Mouse (Mus musculus): ENCODE measurements around the gene Txndc11.
A peak's percentile ranks its signal among the peaks of the same experiment; 100 is the strongest.

Txndc11 gene

DNA sequence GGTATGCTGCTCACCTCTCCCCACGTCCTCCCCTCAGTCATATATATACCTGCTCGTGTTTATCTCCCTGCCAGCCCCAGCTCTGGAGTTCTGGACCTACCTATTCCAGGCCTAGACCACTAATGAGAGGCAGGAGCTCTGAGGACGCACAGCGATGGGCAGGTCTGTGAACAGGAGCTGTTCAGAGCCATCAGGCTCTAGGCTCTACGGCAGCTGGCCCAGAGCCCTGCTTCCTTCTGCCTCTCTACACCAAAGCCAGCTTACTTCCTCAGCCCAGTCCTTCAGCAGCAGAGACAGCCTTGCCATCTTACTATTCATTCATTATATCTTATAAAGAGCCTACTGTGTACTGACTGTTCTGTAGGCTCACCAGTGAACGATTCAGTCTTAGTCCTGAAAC is 69.7 kb downstream of the Txndc11 start:
- DNase-seq (ENCODE audit: low spot score) = no peak

DNA sequence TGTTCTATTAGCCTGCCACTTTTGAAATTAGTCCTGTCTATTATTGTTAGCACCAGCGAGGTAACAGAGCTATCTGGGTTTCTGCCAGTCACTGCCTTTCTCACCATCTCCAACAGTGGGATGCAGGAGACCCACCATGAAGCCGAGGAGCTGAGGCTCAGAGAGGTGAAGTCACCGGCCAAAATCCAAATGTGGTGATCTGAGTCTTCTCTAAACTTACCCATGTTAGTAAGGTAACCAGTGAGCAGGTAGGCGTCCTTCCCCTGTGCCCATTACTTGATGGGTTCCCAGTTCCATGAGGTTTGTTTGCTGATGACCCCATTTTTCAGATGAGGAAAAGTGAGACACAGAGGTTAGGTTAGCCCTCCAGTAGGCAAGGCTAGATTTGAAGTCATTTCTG is 70.1 kb downstream of the Txndc11 start:
- no peak for DNase-seq (ENCODE audit: low spot score)

DNA sequence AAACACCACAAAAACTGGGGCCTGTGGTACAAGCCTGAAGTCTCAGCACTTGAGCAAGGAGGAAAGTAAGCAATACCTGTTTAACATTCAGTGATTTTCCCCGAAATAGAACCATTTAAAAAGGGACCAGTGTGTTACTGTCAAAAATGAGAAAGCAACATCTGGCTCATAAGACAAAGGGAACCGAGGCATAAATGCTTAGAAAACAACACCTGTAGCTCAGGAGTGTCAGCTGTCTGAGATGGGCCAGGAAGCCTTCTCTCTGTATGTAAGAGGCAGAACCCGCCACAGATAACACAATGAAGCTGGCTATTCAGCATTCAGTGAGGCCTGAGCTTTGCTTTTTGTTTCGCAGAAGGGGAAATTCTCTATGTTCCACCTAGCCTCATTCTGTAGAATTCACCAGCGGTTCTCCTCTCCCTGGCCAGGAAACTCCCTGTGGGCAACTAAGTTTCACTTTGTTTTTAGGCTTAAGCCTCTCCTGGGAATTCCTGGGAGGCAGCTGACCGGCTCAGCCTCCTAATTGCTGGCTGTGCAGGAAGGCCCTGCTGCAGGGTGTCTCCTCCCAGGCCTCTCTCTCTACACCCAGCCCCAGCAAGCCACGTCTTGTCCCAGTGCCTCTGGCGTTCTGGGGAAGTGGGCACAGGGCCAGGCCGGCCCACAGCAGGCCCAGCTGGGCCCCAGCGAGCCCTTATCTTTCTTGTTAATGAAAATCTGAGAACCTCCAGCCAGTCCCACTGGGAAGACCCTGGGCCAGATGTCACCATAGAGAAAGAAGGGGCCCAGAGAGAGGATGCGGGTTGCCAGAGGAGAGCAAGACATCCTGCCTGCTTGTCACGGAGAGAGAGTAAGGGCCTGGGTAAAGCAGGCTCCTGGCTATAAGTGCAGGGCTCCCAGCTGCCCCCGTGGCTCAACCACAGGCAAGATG is 71.4 kb downstream of the Txndc11 start:
- no peak for DNase-seq (ENCODE audit: low spot score)

DNA sequence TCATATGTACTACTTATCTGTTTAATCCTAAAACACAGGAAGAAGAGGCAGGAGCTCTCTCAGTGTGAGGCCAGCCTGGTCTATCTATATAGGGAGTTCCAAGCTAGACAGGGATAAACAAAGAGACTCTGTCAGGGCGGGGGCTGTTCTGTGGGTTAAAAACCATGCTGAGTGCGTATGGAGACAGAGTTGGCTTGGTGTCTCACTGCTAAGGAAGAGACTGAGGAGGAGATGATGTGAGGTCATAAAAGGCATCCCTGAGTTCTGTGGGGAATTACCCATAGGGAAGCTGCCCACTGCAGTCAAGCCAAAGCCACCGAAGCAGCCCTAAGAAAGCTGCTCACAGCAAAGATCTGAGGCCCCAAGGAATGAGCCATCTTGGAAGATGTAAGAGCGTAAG is 73.8 kb downstream of the Txndc11 start, which contains the start of gene Snn:
Gene Snn (plus strand): TSS at position 301 of the 400 bp plus-strand sequence.
- no peak for DNase-seq (ENCODE audit: low spot score)

DNA sequence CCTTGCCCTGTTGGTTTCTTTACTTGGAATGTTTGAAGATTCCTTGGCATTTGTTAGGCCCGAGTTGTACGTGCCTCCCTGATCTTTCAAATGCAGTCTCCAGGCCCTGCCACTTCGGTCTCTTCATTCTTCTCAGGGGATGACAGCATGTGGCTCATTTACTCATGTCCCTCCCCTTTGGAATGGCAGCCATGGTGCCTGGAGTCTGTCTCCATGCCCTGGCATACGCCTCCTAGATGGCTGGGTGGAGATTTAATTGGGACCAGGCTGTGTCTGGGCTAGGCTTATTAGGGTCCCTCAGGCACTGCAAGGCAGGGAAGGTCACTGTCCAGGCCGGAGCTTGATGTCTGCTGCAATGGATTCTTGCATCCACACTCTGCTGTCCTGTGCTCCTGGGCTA is 78.5 kb downstream of the Txndc11 start:
- no peak for DNase-seq (ENCODE audit: low spot score)

DNA sequence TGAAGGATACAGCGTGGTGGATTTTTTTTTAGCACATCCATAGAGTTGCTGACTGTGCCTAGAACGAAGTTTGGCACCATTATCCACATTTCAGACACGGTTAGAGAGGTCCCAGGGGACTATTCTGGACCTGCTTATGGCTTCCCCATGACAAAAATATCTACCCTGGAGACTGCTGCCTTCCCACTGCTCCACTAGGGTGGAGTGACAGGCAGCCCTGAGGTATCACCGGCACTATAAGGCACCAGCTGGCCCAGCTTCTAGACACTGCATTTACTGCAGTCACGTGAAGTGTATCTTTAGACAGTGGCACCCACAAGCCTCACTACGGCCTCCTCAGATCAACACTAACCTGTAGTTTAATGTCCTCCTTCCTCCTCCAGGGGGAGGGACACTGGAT is 79.6 kb downstream of the Txndc11 start:
- no peak for DNase-seq (ENCODE audit: low spot score)

DNA sequence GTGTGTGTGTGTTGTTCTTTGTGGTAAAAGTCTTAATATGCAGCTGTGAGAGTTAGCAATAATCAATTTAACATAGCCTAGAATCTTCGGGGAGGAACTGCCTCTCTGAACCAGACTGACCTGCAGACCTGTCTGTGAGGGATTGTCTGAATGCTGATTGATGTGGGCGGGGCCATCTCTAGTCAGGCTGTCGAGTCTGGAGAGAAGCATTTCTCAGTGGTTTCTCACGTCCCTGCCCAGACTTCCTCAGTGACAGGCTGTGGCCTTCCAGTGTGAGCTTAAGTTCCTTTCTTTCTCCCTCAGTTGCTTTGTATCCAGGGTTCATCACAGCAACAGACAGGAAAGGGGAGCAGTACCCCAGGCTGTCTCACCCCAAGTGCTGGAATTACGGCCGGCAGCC is 80.0 kb downstream of the Txndc11 start:
- no peak for DNase-seq (ENCODE audit: low spot score)

DNA sequence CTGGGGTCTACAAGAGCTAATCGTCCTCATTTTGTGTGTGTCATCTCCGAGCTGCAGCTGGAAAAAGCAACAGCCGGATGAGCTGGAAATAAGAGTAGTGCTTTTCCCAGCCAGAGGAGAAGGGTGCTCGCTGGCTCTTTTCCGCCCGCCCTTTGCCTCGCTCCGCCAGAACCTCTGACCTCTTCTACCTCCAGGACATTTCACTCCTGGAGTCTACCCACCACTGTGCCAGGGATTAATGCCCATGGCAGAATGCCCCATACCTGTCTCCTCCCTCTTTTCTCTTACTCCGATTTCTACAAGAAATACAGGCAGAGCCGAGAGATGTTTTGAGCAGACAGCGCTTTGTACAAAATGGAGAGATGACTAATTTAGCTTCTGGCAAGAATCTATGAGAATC is 83.3 kb downstream of the Txndc11 start:
- DNase-seq (ENCODE audit: low spot score) = no peak

DNA sequence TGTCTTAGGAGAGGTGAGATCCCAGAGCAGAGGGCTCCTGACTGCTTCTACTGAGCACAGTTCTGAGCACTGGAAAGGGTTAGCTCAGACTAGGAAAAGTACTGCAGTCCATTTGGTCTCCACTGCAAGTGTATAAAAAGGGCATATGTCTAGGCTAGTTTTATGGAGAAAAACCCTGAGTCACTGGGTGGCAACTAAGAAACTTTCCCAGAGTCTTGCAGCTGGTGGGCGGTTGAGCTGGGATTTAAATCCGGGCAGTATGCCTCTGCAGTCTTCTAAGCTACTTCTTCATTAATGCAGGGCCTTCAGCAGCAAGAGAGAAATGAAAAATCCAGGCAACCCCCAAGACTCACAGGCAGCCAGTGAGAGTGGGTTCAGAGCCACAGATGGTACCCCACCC is 84.2 kb downstream of the Txndc11 start:
- DNase-seq (ENCODE audit: low spot score) = no peak

DNA sequence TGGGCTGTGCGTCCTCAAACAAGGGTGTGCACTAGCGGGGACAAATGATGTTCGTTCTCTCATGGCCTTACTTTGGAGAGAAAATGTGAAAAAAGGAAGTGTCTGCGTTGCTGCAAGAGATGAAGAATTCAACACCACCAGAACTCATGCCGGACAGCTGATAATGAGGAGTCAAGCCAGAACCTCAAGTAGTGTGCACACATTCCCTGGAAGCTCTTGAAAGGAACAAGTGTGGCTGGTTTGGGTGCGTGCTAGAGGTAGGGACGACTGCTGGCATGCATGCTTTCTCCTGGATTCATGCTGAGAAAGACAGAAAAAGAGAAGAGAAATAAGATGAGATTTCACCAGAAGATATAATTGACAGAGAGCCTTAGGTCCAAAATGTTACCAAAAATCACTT is 87.3 kb downstream of the Txndc11 start:
- DNase-seq (ENCODE audit: low spot score) = no peak

DNA sequence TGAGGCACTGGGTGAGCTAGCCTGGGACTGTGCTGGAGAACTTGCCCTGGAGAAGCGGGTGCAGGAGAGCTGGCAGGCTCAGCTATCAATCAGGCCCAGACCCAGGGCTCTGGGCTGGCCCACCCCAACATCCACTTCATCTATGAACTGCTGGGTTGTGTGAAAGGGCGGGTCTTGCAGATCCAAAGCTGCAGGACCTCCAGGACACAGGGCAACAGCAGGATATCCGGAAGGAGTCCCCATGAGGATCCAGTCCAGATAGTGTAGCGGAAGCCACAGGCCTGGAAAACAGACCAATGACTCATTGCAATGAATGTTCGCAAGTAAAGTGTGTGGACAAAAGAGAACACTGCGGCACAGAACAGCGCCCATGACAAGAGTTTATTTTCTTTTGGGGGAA is 88.0 kb downstream of the Txndc11 start:
- DNase-seq (ENCODE audit: low spot score) = no peak

DNA sequence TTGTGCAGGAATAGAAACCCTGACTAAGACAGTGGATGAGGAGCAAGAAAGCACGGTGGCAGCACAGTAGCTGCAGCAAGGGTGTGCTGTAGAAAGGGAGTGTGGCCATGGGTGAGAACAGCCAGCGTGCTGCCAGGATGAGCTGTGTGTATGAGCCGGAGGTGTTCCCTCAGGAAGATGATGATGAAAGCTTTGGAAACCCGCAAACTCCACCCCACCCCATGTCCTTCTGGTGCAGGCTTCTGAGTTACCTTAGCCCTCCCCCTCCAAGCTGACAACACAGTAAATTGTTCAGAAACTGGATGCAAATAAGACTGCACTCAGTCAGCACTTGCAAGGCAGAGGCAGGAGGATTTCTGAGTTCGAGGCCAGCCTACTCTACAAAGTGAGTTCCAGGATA is 91.2 kb downstream of the Txndc11 start:
- DNase-seq (ENCODE audit: low spot score) = no peak

DNA sequence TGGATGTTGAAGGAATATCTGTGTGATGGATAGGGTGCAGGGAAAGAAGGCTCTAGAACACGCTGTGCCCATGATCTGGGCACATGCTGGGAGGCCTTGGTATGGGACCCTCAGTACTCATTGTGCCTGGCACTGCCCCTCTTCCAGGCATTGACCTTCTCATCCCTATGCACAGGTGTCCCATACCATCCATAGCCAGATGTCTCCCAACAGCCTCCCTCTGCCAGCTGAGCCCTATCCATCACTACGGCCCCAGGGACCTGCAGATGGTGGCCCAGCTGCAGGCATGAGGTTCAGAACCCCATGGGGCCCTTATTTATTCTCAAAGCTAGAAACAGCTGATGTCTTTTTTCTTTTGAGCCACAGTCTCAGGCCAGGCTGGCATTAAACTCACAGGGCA is 93.8 kb downstream of the Txndc11 start:
- DNase-seq (ENCODE audit: low spot score) = no peak

DNA sequence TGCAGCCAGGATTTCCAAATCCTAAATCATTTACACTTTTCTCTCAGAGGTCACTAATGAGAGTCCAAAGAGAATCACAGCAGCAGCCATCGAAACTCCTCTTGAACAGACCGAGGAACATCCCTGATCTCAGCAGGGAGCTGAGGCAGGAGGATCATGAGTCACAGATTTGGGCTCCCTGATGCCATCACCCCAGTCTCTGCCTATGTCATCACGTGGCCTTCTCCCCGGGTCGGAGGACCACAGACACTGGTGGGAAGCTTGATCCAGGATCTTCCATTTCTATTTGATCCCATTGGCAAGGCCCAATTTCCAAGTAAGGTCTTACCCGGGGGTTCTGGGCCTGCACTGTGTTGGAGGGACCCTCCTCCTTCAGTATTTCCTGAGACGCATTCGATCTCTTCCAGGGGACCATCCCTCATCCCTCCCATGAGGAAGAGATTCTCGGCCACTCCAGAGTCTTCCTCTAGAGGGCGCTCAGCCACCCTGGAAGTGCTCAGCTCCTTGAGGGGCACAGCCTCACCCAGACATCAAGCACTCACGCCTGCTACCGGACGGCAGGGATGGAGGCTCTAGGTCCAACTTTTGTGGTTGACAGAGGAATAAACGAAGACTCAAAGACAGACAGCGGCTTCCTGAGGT is 98.5 kb downstream of the Txndc11 start:
- peak; percentile 47 for DNase-seq (ENCODE audit: low spot score)

DNA sequence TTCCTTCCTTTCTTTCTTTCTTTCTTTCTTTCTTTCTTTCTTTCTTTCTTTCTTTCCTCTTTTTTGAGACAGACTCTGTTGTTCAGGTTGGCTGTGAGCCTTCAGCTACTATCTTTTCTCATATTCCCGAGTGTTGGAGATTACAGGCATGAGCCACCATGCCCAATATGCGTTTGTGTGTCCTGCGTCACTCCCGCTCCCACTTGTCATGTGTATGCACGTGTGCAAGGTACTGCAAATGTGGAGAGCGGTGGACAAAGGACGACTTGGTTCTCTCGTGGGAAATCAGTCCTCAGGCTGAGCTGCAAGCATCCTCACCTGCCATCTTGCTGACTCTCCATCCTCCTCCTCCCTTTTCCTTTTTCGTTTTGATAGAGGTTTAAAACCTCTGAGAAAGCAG is 99.2 kb downstream of the Txndc11 start:
- no peak for DNase-seq (ENCODE audit: low spot score)

DNA sequence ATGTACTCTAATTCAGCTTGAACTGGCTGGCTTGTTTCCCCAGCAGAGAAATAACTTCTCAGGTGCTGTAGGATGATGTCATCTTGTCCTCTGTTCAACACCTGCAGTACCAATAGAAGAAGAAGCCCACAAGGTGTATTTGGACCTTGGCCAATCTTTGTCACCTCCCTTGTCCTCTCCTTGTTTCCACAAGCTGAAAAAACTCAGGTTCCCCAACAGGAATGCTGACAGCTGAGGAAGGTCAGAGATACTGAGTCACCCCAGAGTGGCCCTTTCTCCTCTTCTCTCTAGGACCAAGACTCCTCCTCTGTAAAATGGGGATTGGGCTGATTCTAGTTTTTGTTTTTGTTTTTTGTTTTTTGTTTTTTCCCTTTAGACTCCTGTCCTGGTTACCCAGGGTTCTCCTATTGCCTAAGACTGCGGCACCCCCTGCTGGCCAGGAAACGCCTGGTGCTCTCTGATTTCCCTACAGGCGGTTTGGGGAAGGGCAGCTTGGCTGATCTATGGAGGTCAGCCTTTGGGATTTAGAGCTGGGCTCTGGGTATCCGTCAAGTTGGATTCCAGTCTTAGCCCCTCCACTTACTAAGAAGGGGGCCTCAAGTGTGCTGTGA is 100.2 kb downstream of the Txndc11 start:
- DNase-seq (ENCODE audit: low spot score) = peak; percentile 79

DNA sequence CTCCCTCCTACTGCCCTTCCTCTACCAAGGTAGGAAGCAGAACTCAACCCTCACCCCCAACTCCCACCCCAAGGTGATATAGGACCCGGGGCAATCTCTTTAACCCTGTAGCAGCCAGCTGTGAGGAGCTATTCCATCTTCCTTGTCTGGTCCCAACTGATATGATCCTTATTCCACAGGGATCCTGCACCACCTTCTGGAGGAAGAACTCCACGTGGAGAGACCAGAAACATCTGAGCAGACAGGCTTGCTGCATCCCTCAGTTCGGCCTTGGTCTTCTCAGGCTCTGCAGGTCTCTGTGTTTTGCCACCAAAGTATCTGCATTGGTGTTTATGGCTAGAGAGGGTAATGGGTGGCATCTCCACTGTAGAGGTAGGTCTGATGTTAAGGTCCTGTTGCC is 103.1 kb downstream of the Txndc11 start:
- DNase-seq (ENCODE audit: low spot score) = no peak

DNA sequence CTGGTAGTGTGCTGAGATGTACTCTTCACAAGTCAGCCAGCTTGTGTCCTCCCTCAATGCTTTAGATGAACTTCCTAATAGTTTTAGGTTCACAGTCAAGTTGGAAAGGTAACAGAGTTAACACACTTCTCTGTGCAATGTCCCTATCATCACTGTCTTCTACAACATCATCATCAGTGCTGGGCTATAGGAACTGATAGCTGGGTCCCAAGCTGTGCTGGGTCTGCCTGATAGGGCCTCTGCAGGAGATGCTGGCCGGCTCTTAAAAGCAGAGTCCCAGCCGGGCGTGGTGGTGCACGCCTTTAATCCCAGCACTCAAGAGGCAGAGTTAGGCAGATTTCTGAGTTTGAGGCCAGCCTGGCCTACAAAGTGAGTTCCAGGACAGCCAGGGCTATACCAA is 103.6 kb downstream of the Txndc11 start:
- DNase-seq (ENCODE audit: low spot score) = no peak

DNA sequence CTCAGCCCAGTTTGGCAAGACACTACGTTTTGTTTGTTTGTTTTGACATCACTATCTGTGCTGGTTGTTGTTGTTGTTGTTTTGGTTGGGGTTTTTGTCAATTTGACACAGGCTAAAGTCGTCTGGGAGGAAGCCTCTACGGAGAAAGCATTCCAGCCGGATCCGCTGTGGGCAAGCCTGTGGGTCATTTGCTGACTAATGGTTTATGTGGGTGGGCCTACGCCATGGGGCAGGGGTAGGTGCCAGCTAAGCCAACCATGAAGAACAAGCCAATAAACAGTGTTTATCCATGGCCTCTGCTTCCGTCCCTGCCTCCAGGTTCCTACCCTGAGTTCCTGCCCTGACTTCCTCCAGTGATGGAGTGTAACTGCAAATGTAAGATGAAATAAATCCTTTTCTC is 106.2 kb downstream of the Txndc11 start:
- no peak for DNase-seq (ENCODE audit: low spot score)

All from T-cell, adult 2 months (primary cell).